ENCODE assay signal across 23 mouse cellular contexts in genomic region chr9:80191240-80191639, GRCm38 (mm10). TPM values are rescaled to one million over a fixed set of nuclear protein-coding genes. Genes with fewer than 3 reads are reported as not detected.
A peak's percentile ranks its signal among the peaks of the same experiment; 100 is the strongest.
DNase-seq lines count a peak whose midpoint lies in the region; ATAC-seq lines count a peak whose summit lies in the region.
"Had no signal": no experiment of that assay in that cellular context is flagged by ENCODE, and none has a peak within 500 bp of the region (broad histone marks: within the 10 kb centered on the region; RNA-seq: fewer than 3 reads in every experiment).

No protein-coding gene starts in this region.

- H3K36me3 ChIP-seq in hindbrain, embryonic 10.5 days, result no peaks in the 10 kb centered on the region
- no peaks in the 10 kb centered on the region for H3K36me3 ChIP-seq in hindbrain, embryonic 16.5 days (ENCODE audit: control insufficient read depth, insufficient read depth, low read length)
- H3K36me3 ChIP-seq in midbrain, embryonic 10.5 days, result no peaks in the 10 kb centered on the region
- H3K36me3 ChIP-seq in midbrain, embryonic 11.5 days (ENCODE audit: control insufficient read depth, insufficient read depth, low read length), result no peaks in the 10 kb centered on the region
- H3K36me3 ChIP-seq in intestine, embryonic 16.5 days (ENCODE audit: control insufficient read depth, insufficient read depth, low read length), result no peaks in the 10 kb centered on the region
- H3K36me3 ChIP-seq: forebrain, embryonic 10.5 days; heart, embryonic 10.5 days; heart, embryonic 13.5 days; hindbrain, embryonic 13.5 days had no signal

- DNase-seq in hindbrain, embryonic 10.5 days (ENCODE audit: low spot score), result no peak
- no peak for DNase-seq in midbrain, embryonic 10.5 days (ENCODE audit: low spot score)
- DNase-seq in midbrain, embryonic 11.5 days (ENCODE audit: low spot score, missing footprints), result no peak
- DNase-seq in right cerebral cortex, adult 18-20 months, result no peak
- DNase-seq in adrenal gland, postnatal 10 days, result no peak
- DNase-seq: adrenal gland, adult 2 months; adrenal gland, postnatal 25 days; cerebellum, adult 11-12 months; cerebellum, adult 8-10 months; cerebellum, postnatal 10 days; gastrocnemius, postnatal 14 days; heart, adult 2 months had no signal

- H3K9ac ChIP-seq in hindbrain, embryonic 16.5 days (ENCODE audit: low read depth, low read length), result no peak overlapping the region
- H3K9ac ChIP-seq in midbrain, embryonic 11.5 days (ENCODE audit: low read length), result no peak overlapping the region
- no peak overlapping the region for H3K9ac ChIP-seq in intestine, embryonic 16.5 days (ENCODE audit: low read depth, low read length)
- H3K9ac ChIP-seq: forebrain, embryonic 13.5 days; heart, embryonic 13.5 days; hindbrain, embryonic 13.5 days had no signal

- no peaks in the 10 kb centered on the region for H3K27me3 ChIP-seq in hindbrain, embryonic 10.5 days (ENCODE audit: insufficient read depth, poor library complexity, severe bottlenecking)
- H3K27me3 ChIP-seq in hindbrain, embryonic 16.5 days (replicated peaks; ENCODE audit: control insufficient read depth, insufficient read depth, low read length), result no peaks in the 10 kb centered on the region
- H3K27me3 ChIP-seq in midbrain, embryonic 10.5 days (ENCODE audit: low read depth, poor library complexity, severe bottlenecking), result no peaks in the 10 kb centered on the region; the same call in 1 of the 2 replicates
- H3K27me3 ChIP-seq in midbrain, embryonic 11.5 days (ENCODE audit: control insufficient read depth, insufficient read depth, low read length), result no peaks in the 10 kb centered on the region
- H3K27me3 ChIP-seq in intestine, embryonic 16.5 days (replicated peaks; ENCODE audit: control insufficient read depth, insufficient read depth, low read length), result no peaks in the 10 kb centered on the region
- H3K27me3 ChIP-seq: forebrain, embryonic 13.5 days; heart, embryonic 13.5 days; hindbrain, embryonic 13.5 days had no signal

- H3K4me3 ChIP-seq in hindbrain, embryonic 10.5 days, result no peak overlapping the region
- H3K4me3 ChIP-seq in hindbrain, embryonic 16.5 days (ENCODE audit: low read length), result no peak overlapping the region
- H3K4me3 ChIP-seq in midbrain, embryonic 10.5 days, result no peak overlapping the region
- no peak overlapping the region for H3K4me3 ChIP-seq in midbrain, embryonic 11.5 days (ENCODE audit: low read depth, low read length)
- no peak overlapping the region for H3K4me3 ChIP-seq in intestine, embryonic 16.5 days (ENCODE audit: low read length)
- H3K4me3 ChIP-seq: forebrain, embryonic 10.5 days; forebrain, embryonic 13.5 days; heart, adult 2 months; heart, embryonic 10.5 days; heart, embryonic 13.5 days; hindbrain, embryonic 13.5 days had no signal

- ATAC-seq in hindbrain, embryonic 16.5 days, result no peak
- ATAC-seq in midbrain, embryonic 11.5 days (ENCODE audit: low FRiP score), result no peak
- peak; percentile 64 for ATAC-seq in intestine, embryonic 16.5 days
- ATAC-seq: CD4-positive, CD25-positive, alpha-beta regulatory T cell, adult 4 months; forebrain, embryonic 13.5 days; forebrain, embryonic 16.5 days; hindbrain, postnatal 0 days; inflammation-experienced regulatory T-cells, adult 6 months had no signal

- 0 out of 2 replicates have a peak overlapping the region, but pooled peaks have one; percentile 16 for H3K27ac ChIP-seq in hindbrain, embryonic 10.5 days
- no peak overlapping the region for H3K27ac ChIP-seq in hindbrain, embryonic 16.5 days (ENCODE audit: low read depth, low read length)
- 0 out of 2 replicates have a peak overlapping the region, but pooled peaks have one; percentile 13 for H3K27ac ChIP-seq in midbrain, embryonic 10.5 days (replicated peaks)
- H3K27ac ChIP-seq in midbrain, embryonic 11.5 days (ENCODE audit: low read depth, low read length), result no peak overlapping the region
- H3K27ac ChIP-seq in intestine, embryonic 16.5 days (ENCODE audit: low read length), result 0 out of 2 replicates have a peak overlapping the region, but pooled peaks have one; percentile 18
- H3K27ac ChIP-seq: forebrain, embryonic 10.5 days; forebrain, embryonic 13.5 days; heart, adult 2 months; heart, embryonic 10.5 days; heart, embryonic 13.5 days; hindbrain, embryonic 13.5 days; hindbrain, postnatal 0 days had no signal

- H3K4me2 ChIP-seq in hindbrain, embryonic 16.5 days (ENCODE audit: low read length), result no peak overlapping the region
- no peak overlapping the region for H3K4me2 ChIP-seq in midbrain, embryonic 11.5 days
- no peak overlapping the region; the same call in 1 of the 2 replicates for H3K4me2 ChIP-seq in intestine, embryonic 16.5 days (ENCODE audit: low read depth, low read length)
- H3K4me2 ChIP-seq: forebrain, embryonic 13.5 days; heart, embryonic 13.5 days; hindbrain, embryonic 13.5 days had no signal

- peaks cover 14% of the 10 kb centered on the region for H3K4me1 ChIP-seq in hindbrain, embryonic 10.5 days (replicated peaks)
- no peaks in the 10 kb centered on the region for H3K4me1 ChIP-seq in hindbrain, embryonic 16.5 days (ENCODE audit: control insufficient read depth, insufficient read depth, low read depth, low read length)
- peaks cover 27% of the 10 kb centered on the region for H3K4me1 ChIP-seq in midbrain, embryonic 10.5 days
- H3K4me1 ChIP-seq in midbrain, embryonic 11.5 days (ENCODE audit: control insufficient read depth, insufficient read depth, low read length), result peaks cover 2% of the 10 kb centered on the region; the same call in 1 of the 2 replicates
- peaks cover 23% of the 10 kb centered on the region; the same call in 1 of the 2 replicates for H3K4me1 ChIP-seq in intestine, embryonic 16.5 days (ENCODE audit: control insufficient read depth, insufficient read depth, low read length)

- WGBS in hindbrain, embryonic 10.5 days, result 80% methylated on average over 6 of the region's 6 CpGs
- 83% methylated on average over 6 of the region's 6 CpGs for WGBS in hindbrain, embryonic 16.5 days
- 76% methylated on average over 6 of the region's 6 CpGs for WGBS in midbrain, embryonic 10.5 days
- WGBS in midbrain, embryonic 11.5 days, result 72% methylated on average over 6 of the region's 6 CpGs
- 73% methylated on average over 6 of the region's 6 CpGs for WGBS in intestine, embryonic 16.5 days

- H3K9me3 ChIP-seq in hindbrain, embryonic 10.5 days, result no peaks in the 10 kb centered on the region
- no peaks in the 10 kb centered on the region for H3K9me3 ChIP-seq in hindbrain, embryonic 16.5 days (ENCODE audit: control insufficient read depth, low read length)
- H3K9me3 ChIP-seq in midbrain, embryonic 10.5 days (replicated peaks), result no peaks in the 10 kb centered on the region
- H3K9me3 ChIP-seq in midbrain, embryonic 11.5 days (ENCODE audit: control insufficient read depth, low read length), result no peaks in the 10 kb centered on the region
- no peaks in the 10 kb centered on the region for H3K9me3 ChIP-seq in intestine, embryonic 16.5 days (ENCODE audit: control insufficient read depth, low read length)
- H3K9me3 ChIP-seq: forebrain, embryonic 10.5 days; forebrain, embryonic 13.5 days; heart, embryonic 10.5 days; heart, embryonic 13.5 days; hindbrain, embryonic 13.5 days had no signal

RNA-seq across cellular contexts. Expression of gene Myo6, which starts 26.4 kb away (rescaled TPM):
- 8.8 and 11.2 TPM in 2 replicates for polyA plus RNA-seq in hindbrain, embryonic 10.5 days (2016; fragmentation: Nextera tagmentation; extraction: Ambion mirVana)
- polyA plus RNA-seq in hindbrain, embryonic 16.5 days (2015; fragmentation: Nextera tagmentation; extraction: Ambion mirVana), result 24.4 and 26.8 TPM in 2 replicates
- 8.4 and 9.9 TPM in 2 replicates for polyA plus RNA-seq in midbrain, embryonic 10.5 days (2016; fragmentation: Nextera tagmentation; extraction: Ambion mirVana)
- polyA plus RNA-seq in midbrain, embryonic 11.5 days (2014; fragmentation: Nextera tagmentation; extraction: Ambion mirVana), result 11.1 and 14.4 TPM in 2 replicates
- 72.7 and 77.2 TPM in 2 replicates for polyA plus RNA-seq in intestine, embryonic 16.5 days (2015; fragmentation: Nextera tagmentation; extraction: Ambion mirVana)
- 10 to 100 TPM; 25.1 to 32.3 TPM for total RNA-seq in adrenal gland, postnatal 10 days (2021)

Comparison
In these comparisons a context has a peak if more than half of its experiments do, and no peak if none do; other contexts are left out.
1. H3K27ac ChIP-seq: peak in hindbrain, embryonic 10.5 days (single experiment), midbrain, embryonic 10.5 days (single experiment) and intestine, embryonic 16.5 days (single experiment); none in hindbrain, embryonic 16.5 days (single experiment) and midbrain, embryonic 11.5 days (single experiment).